Mouse (Mus musculus) brain, embryonic 14.5 days (tissue): ENCODE data around the gene Pigw.
A peak's percentile ranks its signal among the peaks of the same experiment; 100 is the strongest.

ENCODE experiments used
- CTCF ChIP-seq: fragments of 200-500 bp; IDR thresholded peaks from 2 replicates; pipeline ENCODE4 v1.5.1; 2012; ENCODE audit warnings: inconsistent platforms, mild to moderate bottlenecking, moderate library complexity, borderline replicate concordance; ENCODE audit not compliant: insufficient read depth, insufficient read length; ENCODE audit errors: extremely low read depth
- POLR2A ChIP-seq: fragments of 200-500 bp; IDR thresholded peaks from 2 replicates; pipeline ENCODE4 v1.6.1; 2012; ENCODE audit warnings: mild to moderate bottlenecking, inconsistent platforms, borderline replicate concordance; ENCODE audit not compliant: poor library complexity, insufficient read depth, insufficient read length, severe bottlenecking; ENCODE audit errors: extremely low read depth

DNA sequence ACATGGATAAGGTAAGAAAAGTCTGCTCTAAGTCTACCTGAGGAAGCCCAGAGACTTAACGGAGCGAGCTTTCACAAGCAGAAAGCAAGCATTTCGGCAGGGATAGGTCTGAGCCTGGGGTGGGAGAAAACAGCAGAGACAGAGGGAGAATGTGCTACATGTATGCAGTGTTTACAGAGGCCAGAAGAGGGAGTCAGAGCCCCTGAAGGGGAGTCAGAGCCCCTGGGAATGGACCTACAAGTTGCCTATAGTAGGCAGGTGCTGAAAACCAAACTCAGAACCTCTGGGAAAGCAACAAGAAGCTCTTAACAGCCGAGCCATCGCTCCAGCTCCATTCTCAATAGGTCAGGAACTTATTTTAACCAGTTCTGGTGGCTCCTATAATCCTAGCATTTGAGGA lies 34.6 kb upstream of the Pigw start:
- TF ChIP-seq CTCF, result peak; percentile 5; the same call in 1 of the 2 replicates
- no peak for TF ChIP-seq POLR2A
